Mouse (Mus musculus) frontal cortex, adult (tissue): ENCODE measurements around the gene Nppc.

Experiments
- ATAC-seq: cut with Nextera tagmentation; 2 replicates; pipeline ENCODE4 v1.9.2; 2017; ENCODE audit warnings: mild to moderate bottlenecking, moderate library complexity, mixed read lengths; ENCODE audit not compliant: low TSS enrichment

Gene Nppc

DNA sequence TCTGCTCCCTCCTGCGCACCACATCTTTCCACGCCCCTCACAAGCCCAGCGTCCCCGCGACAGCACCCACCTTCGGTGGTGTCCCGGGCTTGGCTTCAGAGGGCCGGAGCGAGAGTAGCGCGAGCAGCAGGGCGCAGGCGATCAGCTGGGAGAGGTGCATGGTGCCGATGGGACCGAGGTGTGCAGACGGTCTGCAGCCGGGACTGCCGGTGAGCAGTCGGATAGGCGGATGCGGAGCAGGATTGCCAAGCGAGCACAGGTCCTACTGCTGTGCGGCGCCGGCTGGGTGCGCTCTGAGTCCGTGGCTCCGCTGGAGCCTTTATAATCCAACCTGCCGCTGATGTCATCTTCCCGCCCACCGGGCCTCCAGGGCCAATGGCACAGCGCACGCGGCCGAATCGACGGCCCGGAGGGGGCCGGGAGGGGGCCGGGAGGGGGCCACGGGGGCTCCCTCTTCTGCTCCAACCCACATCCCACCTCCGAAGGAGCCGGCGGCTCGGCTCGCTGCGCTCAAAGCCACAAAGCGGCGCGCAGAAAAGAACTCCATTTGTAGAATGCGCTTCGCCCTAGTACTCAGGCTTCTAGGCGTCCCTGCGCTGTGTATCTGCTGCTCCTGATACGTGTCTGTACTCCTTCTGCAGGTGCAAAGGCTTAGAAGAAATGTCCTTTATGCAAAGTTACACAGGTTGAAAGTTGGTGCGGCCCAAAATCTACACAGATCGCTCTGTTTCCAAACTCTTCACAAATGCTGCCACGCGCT is at the start of gene Nppc:
Gene Nppc, minus strand, starts transcription at position 293 of the 760 bp plus-strand sequence.
- ATAC-seq = peak; percentile 89

GRCm38 (mm10) chr1:86719391-86719790 is 49.0 kb upstream of the Nppc start:
- ATAC-seq = no peak

GRCm38 (mm10) chr1:86718190-86718589 is 47.8 kb upstream of the Nppc start:
- no peak for ATAC-seq

GRCm38 (mm10) chr1:86713054-86713453 is 42.7 kb upstream of the Nppc start:
- ATAC-seq = no peak

GRCm38 (mm10) chr1:86712045-86712444 is 41.7 kb upstream of the Nppc start:
- ATAC-seq = no peak

GRCm38 (mm10) chr1:86709546-86709945 is 39.2 kb upstream of the Nppc start:
- no peak for ATAC-seq

DNA sequence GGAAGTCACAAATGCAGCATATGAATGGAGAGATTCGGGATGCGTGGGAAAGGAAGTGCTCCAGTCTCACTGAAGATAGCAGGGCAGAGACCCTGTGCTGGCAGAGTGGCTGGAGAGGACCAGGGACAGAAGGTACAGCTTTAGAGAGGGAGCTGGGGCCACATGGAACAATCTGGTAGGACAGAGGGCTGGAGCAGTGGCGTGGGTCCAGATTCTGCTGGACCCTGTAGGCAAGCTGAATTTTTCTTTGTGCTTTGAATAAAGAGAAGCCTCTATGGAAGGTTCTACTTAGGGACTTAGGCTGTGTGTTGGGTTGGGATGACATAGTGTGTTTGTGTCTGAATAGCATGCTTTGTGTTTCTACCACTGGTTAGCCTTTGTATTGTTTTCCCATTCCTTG is 35.1 kb upstream of the Nppc start:
- ATAC-seq = peak; percentile 18; the same call in 1 of the 2 replicates

- no peak for ATAC-seq
Observed at GRCm38 (mm10) chr1:86703965-86704326, 33.6 kb upstream of the Nppc start.

GRCm38 (mm10) chr1:86703300-86703964 is 33.1 kb upstream of the Nppc start, which contains the start of gene Dis3l2:
Gene Dis3l2 (plus strand): TSS chr1:86703808.
- ATAC-seq = peak; percentile 89

- ATAC-seq = no peak
Observed at GRCm38 (mm10) chr1:86700367-86700766, 30.0 kb upstream of the Nppc start.

- ATAC-seq = no peak
Observed at GRCm38 (mm10) chr1:86699346-86700136, 29.2 kb upstream of the Nppc start.

DNA sequence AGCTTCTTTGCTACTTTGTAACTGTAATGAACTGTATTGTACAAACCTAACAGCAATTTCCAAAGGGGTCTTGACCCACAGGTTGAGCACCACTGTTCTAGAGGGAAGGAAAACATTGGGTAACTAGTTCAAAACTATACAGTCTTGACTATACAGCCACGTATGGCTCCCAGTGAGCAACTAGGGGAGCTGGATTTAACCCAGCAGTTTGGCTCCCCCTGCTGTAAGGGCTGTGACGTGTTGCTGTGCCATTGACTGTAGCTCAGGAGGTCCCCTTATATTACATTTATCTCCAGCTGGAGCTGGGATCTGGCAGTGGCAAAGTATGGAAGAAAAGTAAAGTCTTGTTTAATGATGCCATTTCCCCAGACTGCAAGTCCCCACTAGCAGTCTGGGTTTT is 28.4 kb upstream of the Nppc start:
- no peak for ATAC-seq

- ATAC-seq = no peak
Observed at GRCm38 (mm10) chr1:86696948-86697347, 26.6 kb upstream of the Nppc start.

DNA sequence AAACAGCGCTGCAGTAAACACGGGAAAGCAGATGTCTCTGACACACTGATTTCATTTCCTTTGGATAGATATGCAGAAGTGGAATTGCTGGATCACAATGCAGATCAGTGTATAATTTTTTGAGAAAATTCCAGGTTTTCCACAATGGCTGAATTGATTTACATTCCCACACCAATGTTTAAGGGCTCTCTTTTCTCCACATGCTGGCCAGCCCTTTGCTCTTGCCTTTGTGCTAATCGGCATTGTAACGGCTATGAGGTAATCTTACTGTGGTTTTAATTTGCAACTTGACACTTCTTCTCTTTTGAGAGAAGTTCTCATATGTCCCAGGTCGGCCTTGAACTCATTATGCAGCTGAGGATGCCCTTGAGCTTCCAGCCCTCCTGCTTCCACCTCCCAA is 20.7 kb upstream of the Nppc start:
- ATAC-seq = no peak

DNA sequence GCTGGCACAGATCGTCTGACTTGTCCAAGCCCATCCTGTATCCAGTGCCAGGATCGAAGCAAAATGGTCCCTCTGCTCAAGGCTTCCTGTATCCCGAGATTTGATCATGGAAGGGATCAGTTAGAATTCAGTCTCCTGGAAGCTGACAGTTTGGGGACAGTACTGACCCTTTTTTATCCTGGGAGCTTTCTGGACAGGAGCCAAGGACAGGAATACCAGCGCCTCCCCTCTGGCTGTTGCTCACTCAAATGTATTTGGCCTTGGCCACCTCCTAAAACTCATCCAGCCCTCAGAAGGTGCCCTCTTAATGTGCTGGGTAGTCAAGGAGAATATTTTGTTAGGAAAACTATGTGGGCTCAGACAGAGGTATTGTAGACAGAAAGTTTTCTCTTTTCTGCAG is 16.9 kb upstream of the Nppc start:
- ATAC-seq = no peak

DNA sequence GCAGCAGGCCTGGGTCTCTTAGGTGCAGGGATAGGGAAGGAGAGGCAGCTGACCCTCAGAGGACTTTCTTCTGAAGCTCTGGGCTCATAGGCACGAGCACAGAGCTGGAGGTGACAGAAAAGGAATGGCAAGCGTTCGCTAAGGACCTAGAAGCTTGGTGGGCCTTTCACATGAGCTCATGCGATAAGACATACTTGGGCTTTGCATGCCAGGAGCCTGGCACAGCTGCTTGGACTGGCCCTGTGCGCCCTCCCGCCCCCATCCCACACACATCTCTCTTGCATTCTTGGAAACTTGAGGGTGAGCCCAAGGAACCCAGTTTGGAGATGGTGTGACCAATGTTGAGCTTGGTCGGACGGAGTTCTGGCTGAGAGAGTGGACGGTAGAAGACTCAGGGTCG is 8.3 kb upstream of the Nppc start:
- no peak for ATAC-seq

- ATAC-seq = no peak
Observed at GRCm38 (mm10) chr1:86677624-86678023, 7.3 kb upstream of the Nppc start.

GRCm38 (mm10) chr1:86675126-86675525 is 4.8 kb upstream of the Nppc start:
- ATAC-seq = no peak

GRCm38 (mm10) chr1:86674385-86674784 is 4.0 kb upstream of the Nppc start:
- no peak for ATAC-seq

DNA sequence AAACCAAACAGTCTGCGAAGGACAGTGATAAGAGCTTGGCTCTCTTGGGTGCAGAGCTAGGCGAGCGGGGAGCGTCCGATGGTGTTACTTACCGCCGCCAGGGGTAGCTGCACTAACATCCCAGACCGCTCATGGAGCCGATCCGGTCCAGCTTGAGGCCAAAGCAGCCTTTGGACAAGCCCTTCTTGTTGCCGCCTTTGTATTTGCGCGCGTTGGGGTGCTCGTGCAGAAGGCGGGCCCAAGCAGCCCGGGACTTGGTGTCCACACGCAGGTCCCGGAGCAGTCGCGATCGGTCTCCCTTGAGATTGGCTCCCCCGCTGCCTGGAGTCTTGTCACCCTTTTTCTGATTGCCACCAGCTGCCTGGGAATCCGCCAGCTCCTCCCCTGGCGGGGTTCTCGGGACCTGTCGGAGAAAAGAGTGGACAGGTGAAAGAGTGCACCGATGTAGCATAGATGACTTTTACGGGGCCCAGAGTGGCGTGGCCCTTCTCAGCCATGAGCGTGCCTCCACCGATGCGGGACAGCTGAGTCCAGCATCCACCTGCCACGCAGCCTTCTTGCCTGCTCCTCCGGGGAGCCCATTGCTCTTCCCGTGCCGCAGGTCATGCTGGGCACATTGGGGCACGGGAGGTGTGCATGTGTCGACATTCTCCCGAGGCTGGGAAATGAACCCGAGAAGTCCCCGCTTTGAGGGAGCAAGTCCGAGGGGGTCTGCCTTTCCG is 658 bp downstream of the Nppc start:
- peak; percentile 82 for ATAC-seq

GRCm38 (mm10) chr1:86665091-86665490 is 5.3 kb downstream of the Nppc start:
- no peak for ATAC-seq

GRCm38 (mm10) chr1:86657071-86657470 is 13.3 kb downstream of the Nppc start:
- ATAC-seq = no peak
